Mouse (Mus musculus) brain, embryonic 14.5 days (tissue): ENCODE data around the gene Itgb6.

Source experiments
- CTCF ChIP-seq: fragments of 200-500 bp; IDR thresholded peaks from 2 replicates; pipeline ENCODE4 v1.5.1; 2012; ENCODE audit warnings: inconsistent platforms, mild to moderate bottlenecking, moderate library complexity, borderline replicate concordance; ENCODE audit not compliant: insufficient read depth, insufficient read length; ENCODE audit errors: extremely low read depth
- POLR2A ChIP-seq: fragments of 200-500 bp; IDR thresholded peaks from 2 replicates; pipeline ENCODE4 v1.6.1; 2012; ENCODE audit warnings: mild to moderate bottlenecking, inconsistent platforms, borderline replicate concordance; ENCODE audit not compliant: poor library complexity, insufficient read depth, insufficient read length, severe bottlenecking; ENCODE audit errors: extremely low read depth

DNA sequence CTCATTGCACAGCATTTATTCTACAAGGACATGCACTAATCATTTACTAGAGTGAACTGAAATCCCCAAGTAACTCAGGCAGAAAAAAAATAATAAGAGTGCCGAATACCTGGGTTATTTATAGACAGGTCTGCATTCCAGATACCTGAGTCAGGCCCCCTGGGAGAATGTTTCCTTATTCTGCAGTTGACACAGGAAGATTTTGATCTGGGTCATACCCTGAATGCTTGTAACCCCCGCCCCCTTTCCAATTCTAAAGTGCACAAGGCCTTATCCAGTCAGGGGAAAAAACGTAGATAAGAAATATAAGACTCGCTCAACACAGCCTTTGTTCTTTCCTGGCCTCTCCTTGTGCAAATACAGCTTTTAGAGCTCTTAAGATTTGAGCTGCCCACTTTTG, 19.1 kb downstream of the Itgb6 start:
- no peak for TF ChIP-seq POLR2A
- no peak for TF ChIP-seq CTCF
